Mouse (Mus musculus) cerebellum, postnatal 25 days (tissue): ENCODE results near the gene Shf.

Experiments
- DNase-seq, 2 experiments: peaks; one replicate each; pipeline ENCODE4 v3.0.0; 2021; ENCODE audit warnings: mixed read lengths in 2 of 2

The Shf gene

DNA sequence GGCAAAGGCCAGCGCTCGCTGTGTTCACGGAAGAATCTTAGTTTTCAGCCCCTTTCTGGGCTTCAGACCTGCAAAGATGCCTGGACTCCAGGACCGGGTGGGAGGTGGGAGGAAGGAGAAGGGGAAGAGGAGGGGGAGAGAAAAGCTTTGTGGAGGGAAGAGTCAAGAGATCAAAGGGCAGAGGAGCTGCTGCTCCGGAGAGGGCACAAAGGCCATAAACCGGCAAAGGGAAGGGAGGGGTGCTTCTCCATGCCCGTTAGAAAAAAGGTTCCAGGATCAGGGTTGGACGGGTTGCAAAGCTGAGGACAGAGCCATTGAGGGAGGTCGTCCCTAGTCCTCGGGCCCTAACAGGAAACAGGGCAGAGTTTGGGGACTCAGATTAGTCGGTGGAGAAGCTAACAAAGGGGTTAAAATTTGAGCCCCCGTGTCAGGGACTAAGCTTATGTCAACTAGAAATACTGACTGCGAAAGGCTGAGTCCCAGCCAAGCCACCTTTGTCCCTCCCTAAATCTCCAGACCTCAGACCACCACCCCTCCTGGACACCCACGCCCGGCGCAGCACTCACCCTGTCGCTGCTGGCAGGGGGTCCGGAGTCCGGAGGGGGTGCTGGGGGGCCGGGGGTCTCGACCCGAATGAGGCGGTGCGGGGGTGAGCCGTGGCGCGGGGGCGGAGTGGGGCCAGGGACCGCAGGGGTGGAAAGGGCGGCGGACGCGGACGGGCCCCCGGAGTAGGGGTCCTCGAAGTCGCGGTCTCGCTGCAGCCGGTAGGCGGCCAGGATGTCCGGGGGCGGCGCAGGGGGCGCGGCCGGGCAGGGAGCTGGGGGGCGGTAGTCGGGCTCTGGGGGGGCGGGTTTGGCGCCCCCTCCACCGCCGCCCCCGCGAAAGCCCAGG lies 636 bp downstream of the Shf start:
- peak; percentile 54 to 69 for DNase-seq

DNA sequence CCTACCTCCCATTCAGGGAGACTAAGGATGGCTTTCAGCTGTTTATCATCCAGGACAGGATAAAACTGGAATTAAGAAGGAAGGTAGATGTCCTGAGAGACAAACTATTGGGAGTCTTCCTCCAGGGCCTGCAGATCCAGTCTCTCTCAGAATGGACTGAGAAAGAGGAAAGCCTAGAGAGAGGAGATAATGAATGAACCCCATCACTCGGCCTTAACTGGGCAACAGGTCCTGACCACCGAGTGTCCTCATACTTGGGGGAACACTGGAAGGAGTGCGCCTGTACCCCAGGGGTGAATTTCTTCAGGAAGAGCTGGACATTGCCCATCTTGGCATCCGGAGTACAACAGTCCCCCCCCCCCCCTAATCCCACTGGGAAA lies 1.3 kb downstream of the Shf start:
- peak in 1 of 2 experiments; percentile 45 for DNase-seq

DNA sequence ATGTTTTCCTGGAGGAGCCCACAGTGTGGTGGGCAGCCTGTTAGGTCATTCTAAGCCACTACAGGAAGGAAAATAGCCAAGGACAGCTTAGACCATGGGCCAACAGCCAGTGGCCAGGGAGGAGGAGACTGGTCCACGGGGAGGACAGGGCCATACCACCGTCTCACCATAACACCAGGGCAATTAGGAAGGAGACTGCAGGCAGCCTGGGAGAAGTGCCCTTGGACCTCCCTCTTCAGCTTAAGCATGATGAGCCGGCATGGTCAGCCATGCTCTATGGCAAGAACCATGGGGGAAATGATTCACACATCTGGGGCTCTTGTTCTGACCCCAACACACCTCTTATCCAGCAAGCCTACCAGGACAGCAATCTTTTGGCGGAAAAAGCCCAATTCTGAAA lies 1.8 kb downstream of the Shf start:
- DNase-seq = peak; percentile 75 to 80

DNA sequence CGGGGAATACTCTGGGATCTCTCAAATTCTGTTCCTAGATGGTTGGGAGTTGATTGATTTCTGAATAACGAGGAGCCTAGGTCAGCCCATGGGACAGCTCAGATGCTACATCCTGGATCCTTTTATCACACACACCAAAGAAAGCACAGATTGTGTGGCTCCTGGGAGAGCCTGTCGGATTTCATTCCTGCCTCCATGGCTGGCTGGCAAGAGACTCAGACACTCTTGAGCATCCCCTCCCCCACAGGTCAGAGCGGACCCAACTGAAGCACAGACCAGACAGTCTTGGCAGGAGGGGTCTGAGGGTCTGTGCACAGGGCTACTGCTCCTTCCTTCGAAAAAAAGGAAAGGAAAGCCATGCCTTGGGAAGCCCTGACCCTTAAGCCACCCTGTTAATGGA lies 2.3 kb downstream of the Shf start:
- DNase-seq = peak; percentile 81 to 83

DNA sequence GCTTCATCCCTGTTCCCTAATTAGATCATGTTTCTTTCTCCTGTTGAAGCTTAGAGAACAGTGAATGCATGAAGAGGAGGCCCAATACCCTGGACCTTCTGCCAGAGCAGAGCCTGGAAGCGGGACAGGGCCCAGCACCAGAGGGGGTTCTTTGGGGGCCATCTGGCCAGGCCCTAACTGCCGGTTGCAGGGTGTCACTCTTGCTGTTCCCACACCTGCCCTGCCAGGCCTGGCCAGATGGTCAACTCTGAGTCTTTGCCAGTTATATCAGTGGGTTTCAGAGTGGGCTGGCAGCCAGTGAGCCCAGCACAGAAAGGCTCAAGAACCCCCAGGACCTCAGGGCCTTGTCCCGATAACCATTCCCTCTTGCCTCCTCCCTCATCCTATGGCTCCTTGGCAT lies 2.9 kb downstream of the Shf start:
- peak; percentile 97 to 98 for DNase-seq

DNA sequence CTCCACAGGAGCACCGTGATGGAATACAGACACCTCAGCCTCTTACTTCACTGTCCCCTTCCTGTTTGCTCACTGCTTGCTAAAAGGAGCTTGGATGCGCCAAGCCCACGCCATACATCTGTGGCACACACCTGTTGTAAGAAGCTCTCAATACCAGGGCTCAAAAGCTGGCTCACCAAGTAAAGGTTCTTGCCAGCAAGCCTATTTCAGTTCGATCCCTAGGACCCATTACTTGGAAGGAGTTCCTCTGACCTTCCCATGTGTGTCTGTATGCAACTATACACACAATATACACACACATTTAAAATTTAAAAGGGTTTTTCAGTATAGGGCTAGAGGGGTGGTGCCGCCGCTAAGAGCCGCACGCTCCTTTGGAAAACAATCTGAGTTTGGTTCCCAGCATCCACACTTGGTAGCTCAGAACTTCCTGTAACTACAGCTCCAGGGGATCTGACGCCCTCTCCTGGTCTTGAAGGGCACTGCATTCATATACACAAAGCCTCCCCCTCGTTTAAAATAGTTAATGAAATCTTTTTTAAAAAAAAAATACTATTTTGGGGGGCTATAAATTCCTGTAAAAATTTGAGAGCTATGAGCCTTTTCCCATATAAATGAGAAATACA lies 3.6 kb downstream of the Shf start:
- DNase-seq = peak; percentile 58 to 65

DNA sequence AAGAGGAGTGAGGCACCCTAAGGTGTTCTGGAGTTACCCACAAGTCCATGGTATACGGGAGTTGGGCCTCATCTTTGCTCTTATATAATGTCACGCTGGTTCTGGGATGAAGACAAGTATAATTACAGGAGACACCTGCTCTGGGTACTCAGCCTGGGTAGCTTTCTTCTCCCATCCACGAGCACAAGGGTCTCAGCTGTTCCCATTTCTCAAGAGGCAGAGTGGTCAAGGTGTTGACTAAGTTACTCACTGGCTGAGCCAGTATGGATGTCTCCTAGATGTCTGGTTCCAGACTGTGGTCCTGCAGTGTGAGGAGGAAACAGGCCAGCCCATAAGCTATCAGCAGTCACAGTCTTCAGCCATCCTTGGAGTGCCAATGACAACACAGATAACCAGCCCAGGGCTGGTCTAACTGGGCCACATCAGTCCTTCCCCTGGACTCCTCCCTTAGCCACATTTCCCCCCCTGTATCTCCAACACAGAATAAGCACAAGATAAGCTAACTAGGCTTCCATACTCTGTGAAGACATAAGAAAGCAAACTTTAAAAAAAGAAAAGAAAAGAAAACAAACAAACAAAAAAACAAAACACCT lies 4.5 kb downstream of the Shf start:
- peak in 1 of 2 experiments; percentile 40 for DNase-seq

DNA sequence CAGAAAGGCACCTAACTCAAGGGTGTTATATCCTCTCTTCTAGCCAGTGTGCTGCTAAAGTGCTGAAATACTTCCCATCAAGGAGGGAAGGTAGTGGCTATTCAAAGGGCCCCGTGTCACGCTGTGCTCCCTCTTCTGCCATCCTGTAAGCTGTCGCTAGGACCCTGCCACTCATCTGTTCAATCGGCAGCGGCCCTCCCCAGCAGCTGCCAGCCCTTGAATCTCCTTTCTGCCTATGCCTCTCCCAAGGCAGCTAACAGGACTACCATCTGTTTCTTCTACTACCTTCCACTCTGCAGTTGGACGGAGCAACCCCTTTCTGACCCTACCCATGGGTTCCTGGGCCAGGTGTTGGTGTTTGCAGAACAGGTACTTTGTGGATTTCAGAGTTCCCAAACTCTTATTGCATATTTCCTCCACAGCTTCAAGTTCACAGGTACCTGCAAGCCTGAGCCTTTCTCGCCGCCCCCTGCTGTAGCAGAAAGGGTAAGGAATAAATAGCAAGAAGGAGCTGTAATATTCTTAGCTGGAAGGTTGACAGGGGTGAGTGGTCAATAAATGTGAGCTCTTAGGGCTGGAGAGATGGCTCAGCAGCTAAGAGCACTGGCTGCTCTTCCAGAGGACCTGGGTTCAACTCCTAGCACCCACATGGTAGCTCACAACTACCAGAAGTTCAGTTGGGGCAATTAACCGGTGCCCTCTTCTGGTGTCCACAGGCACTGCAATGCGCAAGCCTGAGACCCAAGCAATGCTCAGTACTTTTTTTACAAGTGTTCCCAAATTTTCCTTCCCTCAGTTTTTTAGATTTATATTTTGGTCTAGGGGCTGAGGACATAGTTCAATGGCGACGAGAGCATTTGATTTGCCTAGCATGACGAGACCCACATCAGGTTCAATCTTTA lies 6.1 kb downstream of the Shf start:
- DNase-seq = peak; percentile 48 to 51

DNA sequence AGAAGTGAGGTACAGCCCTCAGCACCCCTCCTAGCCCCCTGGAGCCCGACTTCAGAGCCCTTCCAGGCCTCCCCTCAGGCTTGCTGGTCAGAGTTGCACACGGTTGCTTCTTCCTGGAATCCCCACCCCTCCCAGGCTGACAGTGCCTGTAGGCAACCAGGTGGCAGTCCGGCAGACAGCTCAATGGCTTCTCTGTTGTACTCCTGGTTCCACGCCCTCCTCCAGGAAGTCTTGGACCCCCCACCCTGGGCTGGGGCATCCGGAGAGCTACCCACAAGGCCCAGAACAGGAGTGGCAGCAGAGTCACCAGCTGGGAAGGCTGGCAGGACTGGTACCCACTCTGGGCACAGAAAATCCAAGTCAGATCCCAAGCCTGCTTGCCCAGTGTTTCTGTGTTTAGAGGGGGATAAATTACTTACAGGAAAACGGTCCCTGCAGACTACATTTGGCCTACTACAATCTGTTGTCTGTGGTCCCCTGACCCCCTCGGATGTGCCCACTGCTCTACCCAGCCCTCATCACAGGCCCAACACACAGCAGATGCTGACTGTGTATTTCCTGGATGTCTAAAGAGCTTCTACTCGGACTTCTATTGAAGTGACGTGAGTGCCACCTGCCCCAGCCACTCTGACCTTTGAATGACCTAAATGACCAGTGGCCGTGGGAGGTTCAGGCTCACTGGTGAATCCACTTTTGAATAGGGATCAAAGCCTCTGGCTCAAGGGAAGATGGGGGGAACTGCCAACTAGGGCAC lies 6.9 kb downstream of the Shf start:
- peak; percentile 71 to 77 for DNase-seq

DNA sequence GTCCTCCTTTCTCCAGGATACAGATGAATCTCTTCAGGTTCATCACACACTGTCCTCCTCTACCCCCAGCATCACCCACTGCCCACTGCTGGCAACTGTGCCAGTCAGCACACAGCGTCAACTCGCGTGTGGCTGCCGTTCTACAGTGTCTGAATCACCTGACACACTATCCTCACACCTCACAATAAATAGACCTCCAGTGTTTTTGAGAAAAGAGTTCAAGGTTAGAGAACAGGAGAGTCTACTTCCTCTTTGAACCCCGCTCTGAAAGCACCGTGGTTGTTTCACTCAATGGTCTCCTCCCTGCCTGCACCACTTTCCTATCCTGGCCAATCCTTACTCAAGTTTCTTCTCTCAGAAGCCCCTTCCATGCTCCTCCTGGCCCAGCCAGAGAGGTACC lies 7.8 kb downstream of the Shf start:
- DNase-seq = peak in 1 of 2 experiments; percentile 26

DNA sequence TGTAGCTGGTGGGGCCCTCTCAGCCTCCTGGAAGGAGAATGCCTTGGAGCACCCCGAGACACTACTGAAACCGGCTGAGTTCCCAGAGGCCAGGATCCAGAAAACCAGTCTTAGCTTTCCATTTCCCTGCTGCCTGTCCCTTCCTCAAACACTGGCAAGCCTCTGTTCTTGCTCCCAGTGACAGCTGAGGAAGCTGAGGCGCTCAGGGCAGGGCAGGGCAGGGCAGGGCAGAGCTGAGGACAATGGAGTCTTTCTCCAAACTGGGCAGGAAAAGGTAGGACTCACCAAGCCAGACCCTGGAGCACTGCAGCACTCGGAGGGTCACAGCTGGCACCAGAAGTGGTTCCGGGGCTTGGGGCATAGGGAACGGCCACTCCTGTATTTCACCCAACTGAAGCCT lies 8.7 kb downstream of the Shf start:
- DNase-seq = no peak

DNA sequence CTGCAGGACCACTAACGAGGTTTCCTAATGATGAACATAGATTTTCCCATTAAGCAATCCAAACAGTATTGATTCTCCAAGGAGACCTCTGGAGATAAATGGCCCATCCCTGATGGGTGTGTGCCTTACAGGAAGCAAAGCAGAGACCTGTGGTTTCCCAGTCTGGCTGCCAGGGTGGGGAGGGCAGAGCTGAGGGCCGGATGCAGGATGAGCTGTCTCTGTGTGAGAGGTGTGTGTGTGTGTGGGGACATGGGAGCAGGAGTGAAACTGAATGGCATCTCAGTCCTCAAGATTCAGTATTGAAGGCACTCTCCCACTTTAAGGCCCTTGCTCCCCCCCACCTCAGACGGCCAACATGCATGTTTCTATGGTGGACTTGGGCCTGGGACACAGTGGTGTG lies 12.8 kb downstream of the Shf start:
- DNase-seq = peak; percentile 42 to 50

DNA sequence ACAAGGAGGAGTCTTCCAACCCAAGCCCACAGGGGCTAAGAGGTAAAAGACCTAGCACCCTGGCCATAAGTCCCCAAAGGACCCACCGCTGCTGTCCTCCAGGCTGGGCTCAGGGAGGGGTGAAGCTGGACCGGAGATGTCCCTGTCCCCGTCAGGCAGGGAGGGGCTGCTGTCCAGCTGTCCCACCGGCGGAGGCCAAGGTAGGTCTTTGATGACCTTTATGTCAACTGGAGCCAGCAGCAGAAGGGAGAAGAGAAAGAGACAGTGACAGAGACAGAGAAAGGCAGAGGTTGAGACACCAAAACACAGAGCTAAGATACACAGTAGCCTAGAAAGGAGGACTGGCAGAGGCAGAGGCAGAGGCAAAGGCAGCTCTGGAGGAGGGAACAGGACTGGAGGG lies 13.6 kb downstream of the Shf start:
- peak; percentile 40 to 43 for DNase-seq

DNA sequence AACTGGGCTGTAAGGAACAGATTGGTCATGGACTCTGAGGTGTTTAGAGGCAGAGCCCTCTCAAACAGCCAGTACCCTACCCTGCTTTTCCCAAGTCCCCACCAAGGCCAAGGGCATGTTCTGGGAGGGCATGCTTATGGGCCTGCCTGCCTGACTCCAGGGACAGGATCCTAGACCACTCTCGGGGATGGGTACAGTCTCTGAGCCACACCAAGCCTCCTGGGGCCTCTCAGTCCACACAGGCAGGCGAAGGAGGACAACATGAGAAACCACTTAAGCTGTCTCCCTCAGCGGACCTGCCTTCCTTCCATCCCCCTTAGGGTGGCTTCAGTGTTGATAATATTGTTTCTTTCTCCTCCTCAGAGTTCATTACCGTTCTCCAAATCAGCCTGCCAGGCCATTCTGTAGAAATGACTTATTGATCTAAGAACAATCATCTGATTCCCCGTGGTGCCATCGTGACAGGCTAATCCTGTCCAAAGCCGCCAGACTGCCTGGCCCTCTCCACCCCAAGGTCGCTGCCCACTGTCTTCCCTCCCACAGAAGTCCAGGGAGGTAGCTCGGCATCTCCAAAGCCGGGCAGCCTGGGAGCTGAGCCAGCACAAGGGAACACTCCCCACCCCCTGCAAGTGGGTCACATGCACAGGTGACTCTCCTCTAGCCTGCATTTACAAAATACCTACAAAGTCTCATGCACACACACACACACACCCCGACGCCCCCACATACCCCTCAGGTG lies 14.6 kb downstream of the Shf start:
- peak; percentile 82 to 88 for DNase-seq

DNA sequence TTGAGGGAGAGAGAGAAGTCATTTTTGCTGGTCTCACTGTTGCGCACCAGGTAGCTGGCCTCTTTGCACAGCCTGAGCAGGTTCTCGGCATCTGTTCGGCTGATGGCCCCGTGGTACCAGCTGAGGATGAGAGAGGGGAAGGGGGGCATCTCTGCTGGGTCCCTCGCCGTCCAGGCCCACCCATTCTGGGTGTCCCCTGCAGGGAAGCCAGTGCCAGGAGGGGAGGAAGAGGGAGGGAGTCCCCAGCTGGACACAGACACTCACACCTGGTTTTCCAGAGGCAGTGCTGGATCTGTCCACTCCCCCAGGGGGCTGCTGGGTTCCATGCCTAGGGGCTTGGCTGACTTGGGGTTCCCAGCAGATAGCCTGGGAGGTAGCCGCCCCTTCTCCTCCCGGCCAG lies 15.2 kb downstream of the Shf start:
- DNase-seq = peak; percentile 41 to 43

DNA sequence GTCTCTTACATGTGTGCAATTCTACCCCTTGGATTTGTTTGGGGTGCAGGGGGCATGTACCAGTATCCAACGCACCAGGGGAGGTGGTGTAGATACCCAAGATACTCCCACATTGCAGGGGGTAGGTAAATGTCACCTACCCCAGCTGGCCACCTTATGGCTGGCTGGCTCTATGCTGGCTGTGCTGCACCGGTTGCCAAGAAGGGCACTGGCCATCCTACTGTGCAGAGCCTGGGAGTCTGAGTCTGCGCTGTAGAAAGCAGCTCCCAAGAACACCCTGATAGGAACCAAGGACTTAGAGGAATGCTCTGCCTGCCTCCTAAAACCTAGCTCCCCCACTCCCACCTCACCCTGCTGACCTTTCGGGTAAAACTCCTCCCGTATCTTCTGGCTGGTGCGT lies 16.0 kb downstream of the Shf start:
- DNase-seq = peak; percentile 81 to 82

DNA sequence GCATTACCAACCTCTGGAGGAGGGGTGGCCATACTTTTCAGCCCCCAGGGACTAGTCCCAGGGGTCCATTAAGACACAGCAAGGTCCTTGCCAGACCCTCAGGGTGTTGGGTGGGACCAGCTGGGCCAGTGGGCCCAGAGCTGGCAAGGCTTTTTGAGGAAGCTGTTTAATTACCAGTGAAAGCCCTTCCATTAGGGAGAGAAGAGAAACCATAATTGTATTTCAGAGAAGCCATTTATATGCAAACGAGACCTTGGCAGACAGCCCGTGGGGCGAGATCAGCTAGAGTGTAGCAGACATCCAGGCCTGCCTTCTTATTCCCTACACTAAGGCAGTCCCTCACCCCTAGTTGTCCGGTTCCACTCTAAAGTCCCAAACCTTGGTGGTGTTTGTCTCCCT lies 17.0 kb downstream of the Shf start:
- DNase-seq = peak; percentile 62 to 79

DNA sequence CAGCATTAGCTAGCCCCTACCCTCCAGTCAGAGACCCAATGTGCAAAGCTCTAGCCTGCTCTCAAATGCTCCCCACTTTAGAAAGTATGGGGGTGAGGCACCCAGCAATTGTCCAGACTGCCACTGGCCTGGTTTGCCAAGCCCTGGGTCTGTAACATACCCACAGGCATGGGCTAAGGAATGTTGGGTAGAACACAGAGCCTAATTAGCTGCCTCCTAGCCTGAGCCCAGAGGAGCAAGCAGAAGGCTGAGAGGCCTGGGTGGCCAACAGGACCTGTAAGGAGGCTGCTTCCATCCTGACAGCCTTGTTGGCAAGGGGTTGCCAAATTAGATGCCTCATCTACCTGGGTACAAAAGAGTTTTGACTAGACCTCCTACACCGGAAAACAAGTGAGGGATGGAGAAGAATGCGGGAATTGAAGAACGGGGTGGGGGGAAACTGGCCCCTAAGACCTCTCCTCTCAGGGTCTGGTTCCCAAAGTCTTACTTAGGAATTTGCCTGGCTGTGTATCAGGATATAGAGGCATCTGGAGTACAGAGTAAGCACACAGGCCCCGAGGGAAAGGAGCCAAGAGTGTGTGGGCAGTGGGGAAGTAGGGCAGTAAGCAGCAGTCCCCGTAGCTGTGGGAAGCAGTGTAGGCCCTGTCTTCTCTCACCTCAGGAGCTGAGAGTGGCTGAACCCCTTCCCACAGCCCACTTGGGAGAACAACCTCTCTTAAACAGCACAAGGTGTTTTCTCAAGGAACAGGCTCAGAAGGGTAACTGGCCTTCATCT lies 17.6 kb downstream of the Shf start:
- DNase-seq = peak; percentile 45 to 61

DNA sequence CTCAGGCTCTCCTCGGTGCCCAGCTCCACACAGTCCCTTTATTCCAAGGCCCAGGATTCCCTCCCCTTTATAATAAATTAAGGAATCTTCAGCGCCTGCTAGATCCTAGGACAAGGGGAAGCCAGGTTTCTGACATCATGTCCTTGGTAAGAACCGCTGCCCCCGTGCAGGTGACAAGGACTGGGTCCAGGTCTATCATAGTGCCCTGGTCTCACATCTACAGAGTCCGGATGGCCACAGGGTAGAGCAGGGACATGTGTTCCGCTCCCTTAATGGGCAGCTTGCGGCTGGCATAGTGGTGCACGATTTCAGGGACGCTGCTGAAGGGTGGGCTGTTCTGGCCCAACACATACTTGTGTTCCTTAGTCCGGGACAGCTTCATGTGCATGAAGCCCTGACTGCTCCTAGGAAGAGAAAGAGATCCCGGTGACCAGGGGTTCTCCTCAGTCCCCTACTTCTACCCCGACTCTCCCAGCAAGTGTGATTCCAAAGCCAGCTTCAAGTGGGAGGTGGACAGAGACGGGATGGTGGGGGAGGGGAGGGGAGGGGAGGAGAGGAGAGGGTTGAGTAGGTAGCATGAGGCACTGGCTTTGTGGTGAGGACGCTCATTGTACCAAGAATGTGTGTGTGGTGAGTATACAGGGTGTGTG lies 19.7 kb downstream of the Shf start:
- DNase-seq = peak in 1 of 2 experiments; percentile 60
